Mouse (Mus musculus) frontal cortex, adult (tissue): ENCODE results near the gene Rab23.
A peak's percentile ranks its signal among the peaks of the same experiment; 100 is the strongest.

ENCODE experiments used
- ATAC-seq: cut with Nextera tagmentation; 2 replicates; pipeline ENCODE4 v1.9.2; 2017; ENCODE audit warnings: mild to moderate bottlenecking, moderate library complexity, mixed read lengths; ENCODE audit not compliant: low TSS enrichment

The Rab23 gene

DNA sequence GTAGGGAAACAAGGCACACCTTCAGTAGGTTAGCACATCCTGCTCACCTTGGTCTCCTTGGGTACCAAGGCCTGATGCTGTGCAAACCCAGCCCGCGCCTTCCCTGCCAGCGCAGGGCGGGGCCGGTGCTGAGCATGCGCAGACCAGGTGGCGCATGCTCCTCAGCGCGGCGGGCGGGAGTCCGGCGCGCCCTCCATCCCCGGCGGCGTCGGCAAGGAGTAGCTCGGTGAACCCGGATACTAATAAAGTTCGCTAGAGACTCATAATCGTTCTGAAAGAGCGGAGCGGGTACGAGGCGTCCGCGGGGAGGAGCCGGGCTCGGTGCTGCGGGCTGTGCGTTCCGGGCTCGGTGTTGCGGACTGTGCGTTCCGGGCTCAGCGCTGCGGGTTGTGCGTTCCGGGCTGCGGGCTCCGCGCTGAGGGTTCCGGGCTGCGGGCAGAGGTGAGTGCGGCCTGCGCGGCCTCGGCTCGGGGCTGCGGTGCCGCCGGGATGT lies at the start of gene Rab23:
TSS of gene Rab23 (plus strand) at position 155 of the 493 bp plus-strand sequence.
- ATAC-seq, result peak; percentile 94

DNA sequence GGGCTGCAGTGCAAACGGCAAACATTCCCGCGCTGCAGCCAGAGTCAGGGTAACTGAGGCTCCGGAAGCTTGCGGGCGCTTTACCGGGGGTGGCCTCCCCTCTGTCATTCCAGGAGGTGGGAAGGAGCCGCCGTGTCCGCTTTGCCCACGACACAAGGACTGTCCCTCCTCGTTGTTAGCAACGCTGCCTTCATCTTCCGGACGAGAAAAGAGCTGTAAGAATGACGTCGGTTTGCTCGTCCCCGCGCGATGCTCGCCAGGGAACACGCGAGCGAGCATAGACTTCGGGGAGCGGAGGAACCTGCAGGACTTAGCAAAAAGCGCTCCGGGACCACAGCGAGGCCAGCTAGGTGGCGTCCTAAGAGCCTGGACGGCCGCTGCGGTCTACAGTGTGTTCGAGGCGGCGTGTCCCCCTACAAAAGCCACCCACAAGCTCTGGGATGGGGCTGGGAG lies 49.5 kb upstream of the Rab23 start:
- peak; percentile 89 for ATAC-seq

DNA sequence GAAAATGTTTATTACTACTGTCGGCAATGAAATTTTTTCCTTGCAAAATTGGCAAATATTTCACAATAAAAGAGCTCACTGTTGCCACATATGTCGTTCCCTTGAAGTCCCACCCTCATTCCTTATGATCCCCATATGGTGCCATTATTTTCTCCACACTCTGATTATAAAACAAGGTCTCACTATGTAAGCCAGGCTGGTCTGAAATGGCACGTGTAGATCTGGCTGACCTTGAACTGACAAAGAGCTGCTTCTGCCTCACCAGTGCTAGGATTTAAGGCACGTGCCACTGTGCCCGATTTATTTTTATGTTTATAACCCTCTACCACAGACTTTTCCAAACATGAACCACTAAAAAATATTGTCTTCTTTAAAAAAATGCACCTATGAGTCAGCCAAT lies 48.2 kb upstream of the Rab23 start:
- ATAC-seq, result no peak

DNA sequence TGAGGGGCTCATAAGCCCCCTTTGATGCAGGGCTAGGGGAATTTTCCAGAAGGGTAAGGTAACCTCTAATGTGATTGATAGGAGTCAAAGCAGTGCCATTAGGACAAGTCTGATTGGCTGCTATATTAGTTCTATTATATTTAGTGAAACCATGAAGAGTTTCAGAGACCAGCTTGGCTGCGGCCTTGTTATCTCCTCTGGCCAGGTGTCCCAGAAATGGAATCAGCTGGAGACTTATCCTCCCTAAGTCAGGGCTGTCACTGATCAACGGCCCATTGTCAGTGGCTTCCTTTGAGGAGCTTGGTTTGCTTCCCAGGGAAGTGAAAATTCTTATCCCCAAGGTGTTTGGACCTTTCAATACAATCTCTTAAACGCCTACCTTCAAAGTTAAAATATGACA lies 47.6 kb upstream of the Rab23 start:
- ATAC-seq, result no peak

DNA sequence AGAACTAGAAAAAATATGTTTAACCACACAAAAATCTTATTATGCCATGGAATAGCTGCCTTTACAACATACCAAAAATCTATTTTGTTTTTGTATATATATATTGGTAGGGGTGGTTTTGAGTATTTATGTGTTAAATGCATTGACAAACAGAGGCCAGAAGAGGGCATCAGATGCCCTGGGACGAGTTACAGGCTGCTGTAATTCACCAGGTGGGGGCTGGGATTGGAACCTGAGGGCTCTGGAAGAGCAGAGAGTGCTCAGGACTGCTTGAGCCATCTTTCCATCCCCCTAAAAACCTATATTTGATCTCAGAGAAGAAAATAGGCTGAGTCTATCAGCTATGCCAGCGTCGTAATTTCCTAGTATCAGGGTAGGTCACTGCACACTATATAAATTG lies 47.2 kb upstream of the Rab23 start:
- 0 out of 2 replicates have a peak, but pooled peaks have one; percentile 31 for ATAC-seq

DNA sequence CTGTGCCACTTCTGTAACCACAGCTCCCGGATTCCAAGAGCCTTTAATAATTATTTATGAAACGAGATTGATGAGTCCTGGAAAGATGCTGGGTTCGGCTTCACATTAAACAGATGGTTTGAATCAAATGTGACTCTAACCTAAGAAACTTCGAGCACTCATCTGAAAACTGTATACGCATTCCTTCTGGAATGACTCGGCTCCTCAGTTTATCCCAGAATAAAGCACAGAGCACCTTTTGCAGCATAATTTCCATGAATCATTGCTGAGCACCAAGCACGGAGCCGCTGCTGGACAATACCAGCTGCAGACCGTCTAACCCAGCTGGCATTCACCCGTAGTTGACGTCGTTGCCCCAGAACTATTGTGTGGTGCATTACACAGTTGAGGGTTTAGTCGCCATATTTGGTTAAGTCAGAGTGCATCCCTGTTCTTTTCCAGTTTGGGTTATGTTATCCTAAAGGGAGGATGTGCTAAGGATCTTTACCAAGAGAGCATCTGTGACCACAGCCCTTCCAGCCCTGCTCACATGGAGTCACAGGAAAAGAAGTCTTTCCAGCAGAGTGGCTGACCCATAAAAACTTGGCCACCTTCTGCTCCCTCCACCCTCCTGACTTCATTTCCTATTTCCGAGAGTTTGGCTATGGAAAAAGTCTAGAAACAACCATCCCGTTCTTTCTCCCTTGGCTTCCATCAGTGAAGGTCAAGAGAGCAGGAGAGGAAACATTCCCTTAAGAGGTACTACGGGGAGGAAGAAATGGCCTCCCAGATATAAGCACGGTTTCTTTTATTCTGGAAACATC lies 46.3 kb upstream of the Rab23 start:
- ATAC-seq, result no peak

DNA sequence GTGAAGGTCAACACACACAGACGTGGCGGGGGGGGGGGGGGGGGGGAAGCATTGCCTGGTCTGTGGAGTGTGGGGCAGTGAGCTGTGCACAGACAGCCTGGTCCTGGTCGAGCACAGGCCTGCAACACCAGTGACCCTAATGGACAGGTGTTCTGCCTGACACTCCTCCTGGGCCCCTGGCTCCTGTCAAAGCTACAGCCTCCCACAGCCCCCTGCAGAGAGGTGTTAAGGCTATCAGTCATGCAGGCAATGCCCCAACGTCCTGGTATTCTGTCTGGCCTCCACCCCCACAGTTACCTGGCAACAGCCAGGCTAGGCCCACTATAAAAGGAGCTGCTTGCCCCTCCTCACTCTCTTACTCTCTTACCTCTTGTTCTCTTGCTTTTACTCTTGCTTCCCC lies 39.3 kb upstream of the Rab23 start:
- no peak for ATAC-seq

DNA sequence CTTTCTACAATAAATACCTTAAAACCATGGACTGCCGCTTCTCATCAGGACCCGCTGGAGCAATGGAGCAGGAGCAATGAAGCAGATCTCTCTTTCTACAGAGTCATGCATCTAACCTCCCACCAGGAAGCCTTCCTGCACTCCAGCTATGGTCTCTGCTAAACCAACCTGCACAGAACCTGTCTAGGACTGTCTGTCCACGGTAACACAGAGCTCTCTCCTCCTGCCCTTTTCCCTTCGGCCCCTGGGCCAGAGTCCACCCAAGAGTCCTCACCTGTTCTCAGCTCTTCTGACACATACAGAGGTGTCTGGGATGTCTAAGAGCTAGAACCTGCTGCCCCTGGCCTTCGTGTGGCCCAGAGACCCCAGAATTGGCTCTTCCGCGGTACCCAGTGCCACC lies 38.8 kb upstream of the Rab23 start:
- no peak for ATAC-seq

DNA sequence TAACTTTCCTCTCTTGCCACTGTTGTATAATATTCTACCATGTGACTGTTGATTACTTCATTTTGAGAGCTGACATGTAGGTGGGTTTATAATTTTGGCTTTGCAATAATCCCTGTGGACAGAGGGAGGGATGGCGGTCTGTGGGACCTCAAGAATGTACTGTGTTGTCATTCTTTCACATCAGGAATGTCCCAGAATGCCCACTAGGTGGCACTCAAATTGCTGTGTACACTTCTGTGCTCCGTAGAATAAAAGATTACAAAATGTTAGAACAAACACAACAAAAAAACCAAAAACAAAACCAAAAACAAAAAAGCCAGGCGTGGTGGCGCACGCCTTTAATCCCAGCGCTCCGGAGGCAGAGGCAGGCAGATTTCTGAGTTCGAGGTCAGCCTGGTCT lies 35.2 kb upstream of the Rab23 start:
- peak; percentile 84 for ATAC-seq

DNA sequence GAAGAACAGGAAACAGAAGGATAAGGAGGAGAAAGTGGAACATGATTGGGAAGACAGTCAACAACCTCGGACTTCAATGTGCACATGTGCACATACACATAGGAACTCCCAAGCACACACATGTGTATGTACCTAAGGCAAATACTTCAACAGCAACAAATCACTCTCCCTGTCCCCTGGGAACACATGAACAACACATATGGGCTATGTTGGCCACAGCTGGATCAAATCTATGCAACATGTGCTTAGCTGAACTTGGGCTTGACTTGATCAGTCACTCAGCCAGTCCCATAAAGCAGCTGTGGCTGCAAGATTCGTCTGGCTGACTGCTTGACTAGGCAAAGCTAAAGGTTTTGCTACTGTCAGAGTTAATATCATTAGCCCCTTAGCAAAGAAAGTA lies 30.9 kb upstream of the Rab23 start:
- ATAC-seq, result no peak

DNA sequence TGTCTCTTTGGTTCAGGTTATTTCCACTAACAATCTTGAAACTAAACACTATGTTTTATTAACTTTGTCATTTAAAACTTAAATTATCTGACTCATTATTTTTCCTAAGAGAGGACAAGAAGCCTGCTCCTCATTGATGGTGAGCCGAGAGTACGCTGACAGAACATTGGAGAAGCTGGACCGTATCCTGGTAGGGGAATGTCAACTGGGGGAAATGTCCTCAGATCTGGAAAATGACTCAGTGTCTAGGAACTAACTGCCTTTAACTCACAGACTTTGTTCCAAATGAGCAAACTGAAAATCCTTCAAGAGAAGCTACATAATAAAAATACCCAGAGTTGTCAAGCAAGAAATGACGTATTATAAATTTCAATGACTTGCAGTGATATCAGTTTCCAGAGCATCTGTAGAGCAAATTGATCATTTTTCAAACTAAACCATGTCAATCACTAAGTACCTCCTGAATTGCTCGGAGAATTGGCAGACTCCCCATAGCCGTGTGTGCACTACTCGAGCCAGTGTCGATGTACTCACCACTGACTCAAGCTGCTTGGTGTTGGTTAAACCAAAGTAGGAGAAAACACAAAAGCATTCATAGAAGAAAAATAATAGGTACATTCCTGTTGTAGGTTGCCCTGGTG lies 30.1 kb upstream of the Rab23 start:
- ATAC-seq, result no peak

DNA sequence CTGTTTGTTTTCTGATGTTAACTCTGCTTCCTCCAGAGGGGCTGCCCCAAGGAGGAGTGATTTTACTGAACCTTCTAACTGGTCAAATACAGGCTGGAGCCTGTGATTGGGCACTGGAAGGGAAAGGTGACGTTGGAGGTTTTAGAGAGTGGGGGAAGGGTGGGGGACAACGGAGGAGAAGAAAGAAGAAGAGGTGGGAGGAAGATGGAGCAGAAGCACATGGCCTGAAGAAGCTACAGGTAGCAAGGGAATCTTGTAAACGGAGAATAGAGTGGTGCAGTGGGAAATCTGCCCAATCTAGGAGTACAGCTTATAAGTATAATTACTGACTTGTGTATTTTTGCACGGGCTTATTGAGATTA lies 29.6 kb upstream of the Rab23 start:
- no peak for ATAC-seq

DNA sequence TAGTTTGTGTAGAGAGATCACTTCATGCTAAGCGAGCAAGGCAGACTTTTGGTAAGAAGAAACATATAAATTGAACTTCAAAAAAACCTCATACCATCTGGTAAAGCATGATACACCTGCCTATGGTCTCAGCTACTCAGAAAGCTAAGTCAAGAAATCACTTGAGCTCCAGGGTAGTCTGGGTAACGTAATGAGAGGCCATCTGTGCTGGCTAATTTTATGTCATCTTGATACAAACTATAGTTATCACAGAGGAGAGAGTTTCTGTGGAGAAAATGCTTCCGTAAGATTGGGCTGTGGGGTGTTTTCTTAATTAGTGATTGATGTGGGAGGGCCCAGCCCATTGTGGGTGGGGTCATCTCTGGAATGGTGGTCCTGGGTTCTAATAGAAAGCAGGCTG lies 25.8 kb upstream of the Rab23 start:
- peak; percentile 77; the same call in 1 of the 2 replicates for ATAC-seq

DNA sequence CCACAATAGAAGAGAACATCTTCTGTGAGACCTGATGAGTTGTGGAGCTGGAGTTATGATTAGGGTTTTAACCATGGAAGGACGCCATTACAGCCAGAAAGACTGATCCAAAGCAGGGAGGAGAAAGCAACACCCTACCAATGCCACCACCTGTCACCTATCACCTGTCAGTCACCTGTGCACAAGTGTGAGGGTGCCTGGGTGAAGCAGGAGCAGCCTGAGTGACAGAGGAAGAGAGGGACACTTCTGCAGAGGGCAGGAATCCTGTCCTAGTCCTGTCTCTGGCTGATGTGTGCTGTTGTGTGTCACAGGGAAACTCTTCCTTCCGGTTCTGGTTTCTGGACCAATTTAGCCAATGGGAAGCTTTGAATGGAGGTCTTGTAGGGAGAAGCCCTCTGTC lies 23.7 kb upstream of the Rab23 start:
- ATAC-seq, result no peak

DNA sequence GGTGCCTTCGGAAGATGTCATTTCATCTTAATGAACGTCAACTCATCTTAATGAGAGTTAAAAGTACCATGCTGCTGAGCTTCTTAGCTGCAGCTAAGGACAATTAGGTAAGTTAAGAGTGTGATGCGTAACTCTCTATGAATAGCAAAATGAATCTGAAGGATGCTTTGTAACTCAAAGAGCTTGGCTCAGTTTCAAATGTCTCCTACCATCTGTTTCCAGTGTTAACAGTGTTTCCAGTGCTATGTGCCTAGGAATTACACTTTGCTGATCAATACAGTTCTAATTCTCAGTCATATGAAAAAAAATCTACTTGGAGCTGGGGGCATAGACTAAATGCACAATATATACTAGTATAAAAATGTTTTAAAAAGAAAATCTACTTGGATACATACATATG lies 18.4 kb upstream of the Rab23 start:
- ATAC-seq, result peak; percentile 62; the same call in 1 of the 2 replicates

DNA sequence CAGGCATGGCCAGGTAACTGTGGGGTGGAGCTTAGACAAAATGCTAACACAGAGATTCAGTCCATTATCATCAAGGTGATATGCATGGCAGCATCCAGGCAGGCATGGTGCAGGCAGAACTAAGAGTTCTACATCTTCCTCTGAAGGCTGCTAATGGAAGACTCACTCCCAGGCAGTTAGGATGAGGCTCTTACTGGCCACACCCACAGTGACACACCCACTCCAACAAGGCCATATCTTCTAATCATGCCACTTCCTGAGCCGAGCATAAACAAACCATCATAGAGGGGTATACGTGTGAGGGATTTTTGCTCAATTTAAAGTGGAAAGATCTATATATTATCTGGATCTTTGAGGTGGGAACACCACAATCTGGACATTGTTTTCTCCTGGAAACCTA lies 10.1 kb upstream of the Rab23 start:
- no peak for ATAC-seq

DNA sequence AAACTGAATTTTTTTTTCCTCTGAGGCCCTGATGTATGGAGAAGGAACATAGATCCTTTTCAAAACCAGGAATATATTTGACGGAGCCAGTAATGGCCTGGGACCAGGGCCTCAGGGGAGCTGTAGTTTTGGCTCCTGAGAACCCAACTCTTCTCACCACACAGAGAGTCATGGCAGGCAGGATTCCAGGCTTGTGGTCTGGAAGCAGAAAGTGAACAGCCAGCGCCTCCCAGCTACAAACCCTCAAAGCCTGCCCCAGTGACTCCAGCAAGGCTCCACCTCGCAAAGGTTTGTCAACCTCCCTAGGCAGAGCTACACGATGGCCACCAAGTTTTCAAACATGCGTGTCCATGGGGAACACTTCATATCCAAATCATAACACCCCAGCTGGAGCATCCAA lies 7.7 kb upstream of the Rab23 start:
- no peak for ATAC-seq

DNA sequence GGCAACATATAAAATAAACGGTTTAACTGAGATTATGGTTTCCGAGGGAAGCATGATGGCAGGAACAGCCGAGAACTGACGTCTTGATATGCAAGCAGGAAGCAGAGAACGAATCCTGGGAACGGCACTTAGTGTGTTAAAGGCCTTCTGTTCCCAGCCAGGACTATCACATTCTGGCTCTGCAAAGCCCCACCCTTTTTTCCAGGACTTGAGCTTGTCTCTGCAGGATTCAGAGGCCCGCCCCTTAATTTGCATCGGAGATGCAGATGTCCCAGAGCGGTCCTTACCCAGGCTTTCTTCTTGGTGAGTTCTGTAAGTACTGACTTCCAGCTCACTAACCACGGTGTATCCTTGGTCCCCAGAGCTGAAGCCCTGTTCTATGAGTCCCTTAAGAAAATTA lies 4.9 kb upstream of the Rab23 start:
- ATAC-seq, result no peak

DNA sequence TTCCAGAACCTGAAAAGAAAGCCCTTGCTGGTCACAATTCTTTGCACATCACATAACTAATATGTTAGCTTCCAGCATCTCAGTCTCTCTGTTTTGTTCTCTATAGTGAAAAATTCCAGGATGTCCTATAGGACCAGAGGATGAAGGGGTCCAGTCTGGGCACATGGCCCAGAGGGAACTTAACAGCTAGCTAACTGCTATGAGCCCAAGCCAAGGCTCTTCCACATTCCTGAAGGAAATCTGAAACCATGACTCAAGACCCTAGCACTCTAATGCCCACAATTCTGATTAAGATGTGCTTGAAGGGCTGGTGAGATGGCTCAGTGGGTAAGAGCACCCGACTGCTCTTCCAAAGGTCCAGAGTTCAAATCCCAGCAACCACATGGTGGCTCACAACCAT lies 2.1 kb upstream of the Rab23 start:
- no peak for ATAC-seq

DNA sequence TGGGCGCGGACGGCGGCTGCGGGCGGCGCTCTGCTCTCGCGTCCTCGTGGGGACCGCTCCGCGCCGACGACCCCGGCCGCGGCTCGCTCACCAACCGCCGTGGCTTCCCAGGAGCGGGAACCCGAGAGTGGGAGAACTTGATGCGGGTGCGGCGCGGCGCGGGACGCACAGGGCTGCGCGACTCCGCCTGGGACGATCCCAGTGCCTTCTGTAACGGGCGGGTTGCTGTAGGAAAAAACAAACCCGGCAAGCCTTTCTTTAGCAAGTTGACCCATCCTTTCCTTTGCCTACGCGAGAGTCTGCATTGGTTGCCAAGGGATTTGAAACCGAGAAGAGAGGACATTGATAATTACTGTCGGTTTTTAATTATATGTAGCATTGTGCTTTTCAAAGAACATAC lies 544 bp downstream of the Rab23 start:
- peak; percentile 79 for ATAC-seq

DNA sequence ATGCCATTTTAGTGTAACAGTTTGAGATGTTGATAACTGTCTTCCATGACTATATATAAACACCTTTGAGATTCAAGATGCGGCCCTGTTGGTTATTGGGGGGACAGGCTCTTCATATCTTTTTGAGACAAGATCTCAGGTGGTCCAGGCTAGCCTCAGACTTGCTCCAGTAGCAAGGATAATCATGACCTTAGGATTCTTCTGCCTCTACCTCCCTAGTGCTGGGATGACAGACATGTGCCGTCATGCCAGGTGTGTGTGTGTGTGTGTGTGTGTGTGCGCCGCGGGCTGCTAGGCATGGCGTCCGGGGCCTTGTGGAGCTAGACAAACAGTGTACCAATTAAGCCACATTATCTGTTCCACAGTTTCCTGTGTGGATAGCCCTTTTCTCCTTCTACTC lies 1.3 kb downstream of the Rab23 start:
- ATAC-seq, result no peak

DNA sequence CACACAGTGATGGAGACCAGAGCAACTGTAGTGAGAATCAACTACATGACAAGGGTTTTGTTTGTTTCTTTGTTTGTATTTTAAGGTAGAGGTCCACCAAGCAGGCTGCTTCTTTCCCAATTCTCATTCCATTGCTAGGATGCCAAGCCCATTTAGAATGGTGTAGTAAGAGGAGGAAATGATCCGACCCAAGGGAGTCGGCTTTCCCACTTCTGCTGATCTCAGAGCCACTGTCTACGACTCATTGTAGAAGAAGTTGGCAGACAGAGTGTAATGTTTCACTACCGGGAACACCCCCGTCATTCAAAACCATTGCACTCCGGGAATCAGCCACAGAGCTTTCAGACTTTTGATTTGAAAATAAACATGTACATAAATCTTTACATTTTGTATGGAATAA lies 4.8 kb downstream of the Rab23 start:
- ATAC-seq, result no peak

DNA sequence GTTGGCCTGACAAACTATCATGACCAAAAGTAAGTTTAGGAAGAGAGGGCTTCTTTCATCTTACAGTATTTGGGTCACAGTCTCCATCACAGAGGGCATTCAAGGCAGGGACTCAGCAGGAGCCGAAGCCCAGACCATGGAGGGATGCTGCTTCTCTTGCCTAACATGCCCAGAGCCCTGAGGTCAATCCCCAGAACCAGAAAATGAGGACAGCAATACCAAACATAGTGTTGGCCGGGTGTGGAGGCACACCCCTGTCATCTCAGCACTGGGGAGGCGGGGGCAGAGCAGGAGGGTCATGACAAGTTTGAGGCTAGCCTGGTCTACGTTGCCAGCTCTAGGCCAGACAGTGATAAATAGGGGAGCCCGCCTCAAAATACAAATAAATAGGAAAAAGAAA lies 5.4 kb downstream of the Rab23 start:
- no peak for ATAC-seq
